Mouse (Mus musculus) mature B cell (primary cell): ENCODE results near the gene Cabp2.
"Not testable (repeated sequence)": the region's sequence is repeated elsewhere in the genome, so short reads cannot be mapped to it uniquely, and the experiment has no call there.

Experiments used
- in situ Hi-C: fragments of 300-500 bp; cut with MboI; formaldehyde crosslinking; loops from 2 replicates; pipeline ENCODE4 v1.14.3; 2019

Gene Cabp2

DNA sequence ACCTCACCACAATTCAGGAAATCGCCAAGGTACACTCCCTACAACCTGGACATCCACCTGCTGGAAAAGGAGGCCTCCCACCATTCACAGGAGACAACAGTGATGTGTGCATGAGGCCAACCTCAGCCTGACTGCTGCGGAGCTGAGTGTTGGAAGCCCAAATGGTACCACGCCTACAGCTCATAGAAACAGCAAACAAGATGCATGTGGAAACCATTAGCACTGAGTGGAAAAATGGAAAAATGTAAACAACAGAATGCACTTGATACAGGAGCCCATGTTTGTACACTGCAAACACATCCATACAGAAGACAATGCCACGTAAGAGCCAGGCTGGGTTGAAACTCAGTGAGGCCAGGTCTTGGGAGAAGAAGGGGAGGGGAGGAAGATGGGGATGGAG is 43.1 kb downstream of the Cabp2 start:
- in situ Hi-C loops: no loop called here

DNA sequence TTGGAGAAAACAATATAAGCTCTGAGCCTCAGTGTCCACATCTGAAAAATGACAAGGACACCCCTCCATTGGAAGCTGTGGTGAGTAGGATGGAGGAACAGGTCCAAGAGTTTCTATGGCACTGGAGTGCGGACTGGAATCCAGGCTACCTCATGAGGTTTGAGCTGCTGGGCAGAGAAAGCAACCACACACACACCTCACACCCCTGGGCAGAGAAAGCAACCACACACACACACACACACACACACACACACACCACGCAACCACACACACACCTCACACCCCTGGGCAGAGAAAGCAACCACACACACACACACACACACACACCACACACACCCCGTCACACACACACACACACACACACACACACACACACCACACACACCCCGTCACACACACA is 43.9 kb downstream of the Cabp2 start:
- in situ Hi-C loops: not testable (repeated sequence)

DNA sequence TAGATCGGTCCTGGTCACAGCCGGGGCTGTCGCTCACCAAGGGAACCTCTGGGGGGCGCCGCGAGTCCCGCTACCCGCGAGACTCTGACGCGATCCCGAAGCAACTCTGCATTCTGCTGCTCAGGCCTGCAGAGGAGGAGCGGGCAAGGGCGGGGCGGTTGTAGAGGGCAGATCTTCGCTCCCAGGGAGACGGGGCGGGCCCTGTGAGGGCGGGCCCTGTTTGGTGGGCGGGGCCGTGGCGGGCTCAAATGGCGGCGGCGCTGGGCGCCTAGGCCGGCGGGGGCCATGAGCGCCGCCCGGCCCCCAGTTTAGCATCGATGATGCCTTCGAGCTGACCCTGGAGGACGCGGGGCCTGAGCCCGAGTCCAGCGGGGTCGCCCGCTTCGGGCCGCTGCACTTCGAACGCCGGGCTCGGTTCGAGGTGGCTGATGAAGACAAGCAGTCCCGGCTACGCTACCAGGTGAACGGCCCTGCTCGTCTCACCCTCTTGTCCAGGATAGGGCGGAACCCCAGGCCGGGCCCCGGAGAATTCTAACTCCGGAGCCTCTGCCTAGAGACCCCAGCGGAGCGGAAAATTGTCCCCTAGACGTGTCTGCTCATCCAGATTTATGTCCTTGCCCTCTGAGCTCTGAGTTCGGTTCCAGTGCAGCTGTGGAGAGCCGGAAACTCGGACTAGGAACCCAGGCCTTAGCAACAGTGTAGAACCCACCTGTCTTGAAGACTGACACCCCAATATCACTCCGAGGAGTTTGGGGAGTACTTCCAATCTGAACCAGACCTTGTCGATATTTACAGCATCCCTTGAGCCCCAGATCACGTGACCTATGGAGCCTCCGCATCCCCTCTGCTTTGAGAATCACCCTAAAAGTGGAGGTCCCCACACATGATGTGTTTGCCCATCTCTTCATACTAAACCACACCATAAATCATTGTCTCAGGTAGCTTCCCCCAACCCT is 44.6 kb downstream of the Cabp2 start, which contains the start of gene Aip:
Gene Aip, minus strand, starts transcription at position 118 of the 956 bp plus-strand sequence.
- in situ Hi-C loops: no loop called here

DNA sequence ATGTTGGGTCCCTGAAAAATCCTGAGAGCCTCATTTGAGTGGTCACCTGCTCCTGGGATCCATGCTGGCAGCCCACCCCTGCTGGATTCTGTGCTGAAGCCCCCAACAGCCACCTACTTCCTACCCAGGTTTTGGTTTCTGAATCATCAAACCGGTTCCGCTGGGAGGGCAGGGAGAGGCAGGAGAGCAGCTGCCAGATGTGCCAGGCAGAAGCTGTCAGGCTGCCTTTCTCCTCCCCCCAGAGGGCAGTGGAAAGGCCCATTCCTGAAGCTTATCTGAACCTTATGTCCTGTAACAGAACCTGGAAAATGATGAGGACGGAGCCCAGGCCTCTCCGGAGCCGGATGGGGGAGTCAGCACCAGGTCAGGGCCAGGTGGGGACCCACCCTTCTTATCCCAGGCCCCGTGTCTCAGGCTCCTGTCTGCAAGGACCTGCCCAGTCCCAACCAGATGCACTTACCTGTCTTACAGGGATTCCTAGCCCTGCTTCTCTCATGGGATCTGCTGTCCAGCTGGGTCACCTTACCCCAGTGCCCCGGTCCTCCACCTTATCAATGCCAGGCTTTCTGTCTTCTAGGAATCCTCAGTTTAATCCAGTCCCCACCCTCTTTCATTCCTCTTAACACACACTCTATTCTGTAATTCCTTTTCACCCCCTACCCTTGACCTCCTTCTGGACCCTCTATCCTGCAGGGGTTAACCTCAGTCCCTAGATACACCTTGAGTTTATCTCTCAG is 45.5 kb downstream of the Cabp2 start:
- in situ Hi-C loops: no loop called here

DNA sequence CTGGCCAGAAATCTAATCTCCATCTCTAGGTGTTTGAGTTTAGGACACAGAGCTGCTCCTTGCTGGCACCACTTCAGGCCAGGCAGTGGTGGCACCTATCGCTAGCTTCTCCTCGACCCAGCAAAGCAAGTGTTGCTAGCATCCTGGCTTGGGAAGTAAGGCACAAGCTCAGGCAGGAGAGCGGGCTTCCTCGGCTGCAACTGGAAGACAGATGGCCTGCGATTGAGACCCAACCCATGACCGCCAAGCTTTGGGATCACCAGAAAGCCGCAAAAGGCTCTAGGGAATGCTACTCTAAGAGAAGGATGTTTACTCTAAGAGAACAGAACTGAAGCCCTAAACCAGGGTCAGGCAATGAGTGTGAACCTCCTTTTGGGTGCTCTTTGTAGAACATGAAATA is 48.1 kb downstream of the Cabp2 start:
- in situ Hi-C loops: no loop called here

DNA sequence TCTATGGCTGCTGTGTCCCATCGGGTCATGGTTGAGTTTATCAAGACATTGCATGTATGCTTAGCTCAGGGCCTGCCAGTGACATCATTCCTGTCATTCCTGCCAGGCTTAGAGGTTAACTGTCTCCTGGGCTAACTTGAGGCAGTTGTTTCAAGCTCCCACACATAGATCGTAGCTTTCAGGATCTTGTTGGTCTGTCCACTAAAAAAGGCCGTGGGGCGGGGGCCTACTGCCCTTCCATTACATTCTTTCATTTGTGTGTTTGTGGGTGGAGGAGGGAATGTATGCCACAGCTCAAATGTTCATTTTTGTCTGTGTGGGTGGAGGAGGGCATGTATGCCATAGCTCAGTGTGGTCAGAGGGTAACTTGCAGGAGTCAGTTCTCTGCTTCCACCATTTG is 48.7 kb downstream of the Cabp2 start:
- in situ Hi-C loops: no loop called here

DNA sequence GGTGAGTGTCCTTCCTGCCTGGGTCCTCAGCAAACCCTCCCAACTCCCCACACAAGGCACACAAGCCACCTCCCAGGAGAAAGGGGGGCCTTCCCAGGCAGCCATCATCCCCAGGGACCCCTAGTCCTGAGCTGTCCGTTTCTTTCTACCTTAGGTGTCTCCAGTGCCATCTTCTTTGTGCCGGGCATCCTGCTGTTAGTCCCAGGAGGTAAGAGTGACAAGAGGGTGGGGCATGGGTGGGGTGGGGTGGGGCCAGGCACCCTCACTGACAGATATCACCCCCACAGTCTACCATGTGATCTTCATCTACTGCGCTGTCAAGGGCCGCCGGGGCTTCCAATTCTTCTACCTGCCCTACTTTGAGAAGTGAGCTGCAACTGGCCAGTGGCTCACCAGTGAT is 49.7 kb downstream of the Cabp2 start:
- in situ Hi-C loops: no loop called here

DNA sequence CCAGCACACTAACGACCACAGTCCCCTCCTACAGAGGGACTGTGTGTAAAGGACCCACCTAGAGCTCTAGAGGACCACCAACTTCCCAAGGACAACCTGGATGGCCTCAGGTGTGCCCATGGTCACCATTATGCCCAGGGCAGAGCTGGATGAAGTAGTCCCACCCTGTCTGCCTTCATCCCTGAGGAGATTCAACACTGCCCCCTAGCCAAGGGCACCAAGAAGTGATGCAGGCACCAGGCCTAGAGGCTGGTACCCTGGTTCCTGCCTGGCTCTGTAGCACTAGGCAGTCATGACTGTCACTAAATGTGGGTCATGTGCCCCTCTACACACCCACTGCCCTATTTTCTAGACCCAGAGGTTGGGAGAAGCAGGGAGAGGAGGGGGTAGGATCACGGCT is 50.4 kb downstream of the Cabp2 start:
- in situ Hi-C loops: no loop called here

DNA sequence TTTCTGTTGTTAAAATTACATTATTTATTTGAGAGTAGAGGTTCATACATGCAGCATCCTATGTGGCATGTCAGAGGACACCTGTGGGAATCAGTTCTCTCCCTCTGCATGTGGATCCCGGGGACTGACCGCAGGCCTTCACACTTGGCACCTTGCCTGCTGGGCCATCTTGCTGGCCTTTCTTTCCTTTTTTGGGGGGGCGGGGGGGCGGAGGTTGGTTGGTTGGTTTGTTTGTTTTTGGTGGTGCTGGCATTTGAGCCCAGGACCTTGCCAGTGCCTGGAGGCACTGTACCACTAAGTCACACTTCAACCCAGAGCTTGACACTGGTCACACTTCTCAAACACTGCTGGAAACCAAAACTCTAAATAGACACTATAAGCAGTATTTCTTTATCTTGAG is 53.0 kb downstream of the Cabp2 start:
- in situ Hi-C loops: no loop called here

DNA sequence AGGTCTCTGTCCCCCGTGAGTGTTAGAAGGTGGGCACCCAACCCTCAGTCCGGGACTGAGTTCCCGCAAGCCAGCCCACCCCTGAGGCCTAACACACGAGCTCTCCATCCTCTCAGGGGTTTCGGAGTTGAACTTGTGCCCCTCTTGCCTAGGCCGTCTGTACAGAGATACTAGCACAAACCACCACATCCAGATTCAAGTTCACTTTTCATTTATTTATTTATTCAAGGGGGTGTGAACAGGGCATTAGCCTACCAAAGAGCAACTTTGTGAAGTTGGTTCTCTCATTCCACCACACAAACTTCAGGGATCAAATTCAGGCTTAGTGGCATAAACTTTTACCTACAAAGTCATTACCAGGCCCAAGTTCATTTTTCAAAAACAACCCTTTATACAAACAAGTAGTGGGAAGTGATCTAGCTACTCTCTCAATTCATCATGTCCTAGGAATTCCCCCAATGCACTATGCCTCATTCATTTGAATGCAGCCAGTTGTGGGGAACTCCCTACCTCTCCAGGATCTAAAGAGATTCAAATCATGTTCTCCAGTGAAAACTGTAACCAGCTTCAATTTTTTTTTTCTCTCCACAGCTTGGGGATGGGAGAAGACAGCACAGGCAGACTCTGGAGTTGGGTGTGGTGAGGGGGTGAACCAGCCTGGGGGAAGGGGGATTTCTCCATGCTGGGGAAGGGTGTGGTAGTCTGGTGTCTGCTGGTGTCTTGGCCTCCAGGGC is 54.0 kb downstream of the Cabp2 start:
- in situ Hi-C loops: not testable (repeated sequence)

DNA sequence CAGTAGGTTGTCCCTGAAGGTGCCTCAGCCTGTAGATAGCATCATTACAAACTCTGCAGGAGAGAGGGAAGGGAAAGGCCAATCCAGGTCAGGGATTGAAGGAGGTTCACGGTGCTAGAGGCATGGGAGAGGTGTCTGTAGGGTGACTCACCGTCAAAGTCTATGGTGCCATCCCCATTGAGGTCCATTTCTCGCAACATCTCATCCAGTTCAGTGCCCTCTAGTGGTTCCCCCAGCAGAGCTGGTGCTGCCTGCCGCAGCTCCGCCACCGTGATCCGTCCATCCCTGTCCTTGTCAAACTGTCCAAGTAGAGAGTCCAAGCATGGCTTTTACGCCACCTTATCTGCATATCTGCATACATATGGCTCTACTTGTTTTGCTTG is 54.6 kb downstream of the Cabp2 start:
- in situ Hi-C loops: not testable (repeated sequence)

DNA sequence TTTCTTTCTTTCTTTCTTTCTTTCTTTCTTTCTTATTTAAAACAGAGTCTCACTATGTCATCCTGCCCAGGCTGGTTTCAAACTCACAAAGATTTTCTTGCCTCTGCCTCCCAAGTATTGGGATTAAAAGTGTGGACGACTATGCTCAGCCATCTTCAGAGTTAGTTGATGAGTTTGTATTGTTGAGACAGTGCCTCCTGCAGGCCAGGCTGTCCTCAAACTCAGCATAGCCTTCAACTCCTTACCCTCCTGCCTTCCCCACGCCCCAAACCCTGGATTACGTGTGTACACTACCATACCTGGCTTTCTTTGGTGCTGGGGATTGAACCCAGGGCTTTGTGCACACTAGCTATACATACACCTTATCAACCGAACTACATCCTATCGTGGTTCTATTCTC is 55.1 kb downstream of the Cabp2 start:
- in situ Hi-C loops: no loop called here
